Mouse (Mus musculus) liver, postnatal 0 days (tissue): ENCODE results near the gene Syngap1. TPM values are rescaled to one million over a fixed set of nuclear protein-coding genes. Genes with fewer than 3 reads are reported as not detected.
"Not testable (repeated sequence)": the region's sequence is repeated elsewhere in the genome, so short reads cannot be mapped to it uniquely, and the experiment has no call there.

ENCODE experiments used
- ATAC-seq: fragments of 200-750 bp; cut with Nextera tagmentation; 2 replicates; pipeline ENCODE4 v1.8.0; 2017; ENCODE audit warnings: mild to moderate bottlenecking, moderate library complexity
- DNase-seq: peaks from one replicate; pipeline ENCODE4 v3.0.0-alpha.2; 2016
- H3K27ac ChIP-seq: fragments of 300-500 bp; sonication (generic); 2 replicates; pipeline ENCODE4 v1.5.1; 2014; ENCODE audit warnings: antibody characterized with exemption, moderate library complexity, mild to moderate bottlenecking, low read depth
- H3K27me3 ChIP-seq: fragments of 300-500 bp; sonication (generic); 2 replicates; pipeline ENCODE4 v1.6.1; 2014; ENCODE audit warnings: low read length, control low read depth, mixed read lengths; ENCODE audit not compliant: insufficient read depth
- H3K36me3 ChIP-seq: fragments of 300-500 bp; sonication (generic); replicated peaks from 2 replicates; pipeline ENCODE4 v1.6.1; 2014; ENCODE audit warnings: mild to moderate bottlenecking, control low read depth, low read length, moderate library complexity, mixed read lengths; ENCODE audit not compliant: insufficient read depth
- H3K4me1 ChIP-seq: fragments of 300-500 bp; sonication (generic); 2 replicates; pipeline ENCODE4 v1.6.1; 2014; ENCODE audit warnings: antibody characterized with exemption, mild to moderate bottlenecking, control low read depth; ENCODE audit not compliant: insufficient read depth
- H3K4me2 ChIP-seq: fragments of 300-500 bp; sonication (generic); 2 replicates; pipeline ENCODE4 v1.6.1; 2014; ENCODE audit warnings: low read depth, mild to moderate bottlenecking, low read length, moderate library complexity, mixed read lengths
- H3K4me3 ChIP-seq: fragments of 300-500 bp; sonication (generic); 2 replicates; pipeline ENCODE4 v1.5.1; 2014; ENCODE audit warnings: low read depth, low read length
- H3K9ac ChIP-seq: fragments of 300-500 bp; sonication (generic); replicated peaks from 2 replicates; pipeline ENCODE4 v1.6.1; 2014; ENCODE audit warnings: mild to moderate bottlenecking, moderate library complexity
- H3K9me3 ChIP-seq: fragments of 300-500 bp; sonication (generic); 2 replicates; pipeline ENCODE4 v1.6.1; 2016; ENCODE audit warnings: mild to moderate bottlenecking, control low read depth, low read length, mixed read lengths
- CTCF ChIP-seq: sonication (generic); IDR thresholded peaks from 2 replicates; pipeline ENCODE4 v1.5.1; 2016; ENCODE audit warnings: antibody characterized with exemption, low read depth
- EP300 ChIP-seq: IDR thresholded peaks from 2 replicates; pipeline ENCODE4 v1.6.1; 2016; ENCODE audit warnings: antibody characterized with exemption, low read depth, mild to moderate bottlenecking
- WGBS: fragments of 180-500 bp; shearing (Covaris S2); extraction: QIAGEN DNeasy Blood & Tissue Kit; methylation state at CpG from one replicate; pipeline ENCODE4 v1.1.7; 2014; ENCODE audit not compliant: insufficient replicate concordance; 5-methylcytosine and 5-hydroxymethylcytosine counted together
- polyA plus RNA-seq: library from polyadenylated mRNA; unstranded; fragments of >200 nt; fragmentation: Nextera tagmentation; extraction: Ambion mirVana; gene quantifications from 2 replicates; pipeline ENCODE4 v1.2.1, GENCODE M21; 2015

The Syngap1 gene
- polyA plus RNA-seq, 1 experiment from 2014 or later = 0.33 TPM

DNA sequence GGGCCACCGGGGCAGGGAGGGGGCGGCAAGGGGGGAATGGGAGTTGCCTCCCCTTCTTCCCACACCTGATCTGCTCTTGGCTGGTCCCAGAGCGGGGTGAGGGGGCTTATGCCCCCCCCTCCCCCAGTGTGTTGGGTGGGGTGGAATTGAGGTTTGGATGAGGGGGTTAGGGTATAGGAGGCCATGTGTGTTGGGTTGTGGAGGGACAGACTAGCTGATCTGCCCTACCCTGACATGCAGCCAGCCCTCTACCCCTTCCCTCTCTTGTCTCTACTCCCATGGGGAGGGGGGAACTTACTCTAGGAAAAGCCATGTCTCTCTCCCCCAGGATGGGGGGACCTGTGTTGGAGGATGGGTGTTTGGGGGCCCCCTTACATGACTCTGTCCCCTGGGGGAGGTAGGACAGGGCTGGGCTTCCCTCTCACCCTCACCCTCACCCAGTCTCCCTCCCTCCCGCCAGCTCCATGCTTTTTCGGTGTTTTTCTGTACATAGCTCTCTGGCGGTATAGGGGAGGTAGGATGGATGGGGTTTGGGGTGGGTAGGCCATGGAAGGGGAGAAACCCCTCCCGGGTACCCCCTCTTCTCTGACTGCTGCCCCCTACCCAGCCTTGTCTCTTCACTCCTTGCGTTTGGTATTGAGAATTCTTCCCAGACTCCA lies 30.3 kb downstream of the Syngap1 start:
- no peak overlapping the region; the same call in 1 of the 2 replicates for H3K9ac ChIP-seq
- WGBS = 61% methylated on average over 8 of the region's 8 CpGs
- H3K27ac ChIP-seq = no peak overlapping the region
- ATAC-seq (no peak), DNase-seq (no peak)
- no peaks in the 10 kb centered on the region for H3K9me3 ChIP-seq
- H3K4me2 ChIP-seq = 0 out of 2 replicates have a peak overlapping the region, but pooled peaks have one; percentile 100
- TF ChIP-seq CTCF (no peak), EP300 (no peak)
- H3K4me3 ChIP-seq = 0 out of 2 replicates have a peak overlapping the region, but pooled peaks have one; percentile 82
- peaks cover 18% of the 10 kb centered on the region for H3K4me1 ChIP-seq
- H3K27me3 ChIP-seq = no peaks in the 10 kb centered on the region
- peaks cover 9% of the 10 kb centered on the region for H3K36me3 ChIP-seq

DNA sequence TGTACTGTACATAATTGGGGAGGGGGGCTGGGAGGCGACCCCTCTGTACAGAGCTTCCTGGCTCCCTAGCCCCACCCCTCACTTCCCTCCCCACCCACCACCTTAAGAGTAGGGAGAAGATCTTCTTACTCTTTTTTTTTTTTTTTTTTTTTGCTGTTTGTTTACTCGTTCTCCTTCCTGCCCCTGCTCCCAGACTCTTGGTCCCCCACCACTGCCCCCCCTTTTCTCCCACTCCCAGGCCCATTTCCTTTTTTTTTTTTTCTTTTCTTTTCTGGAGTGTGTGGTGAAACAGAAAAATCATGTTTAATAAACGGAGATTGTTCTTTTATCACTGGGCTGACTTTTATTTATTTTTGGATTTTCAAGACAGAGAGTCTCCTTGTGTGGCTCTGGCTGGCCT lies 31.1 kb downstream of the Syngap1 start:
- ATAC-seq (no peak), DNase-seq (no peak)
- Histone ChIP-seq H3K4me1 (peaks cover 18% of the 10 kb centered on the region), H3K4me3 (peak overlapping the region; percentile 82), H3K27me3 (no peaks in the 10 kb centered on the region), H3K4me2 (peak overlapping the region; percentile 100), H3K9me3 (no peaks in the 10 kb centered on the region), H3K9ac (peak overlapping the region; percentile 87), H3K27ac (peak overlapping the region; percentile 89), H3K36me3 (peaks cover 13% of the 10 kb centered on the region)
- 2% methylated on average over 3 of the region's 3 CpGs for WGBS
- TF ChIP-seq EP300 (no peak), CTCF (no peak)

DNA sequence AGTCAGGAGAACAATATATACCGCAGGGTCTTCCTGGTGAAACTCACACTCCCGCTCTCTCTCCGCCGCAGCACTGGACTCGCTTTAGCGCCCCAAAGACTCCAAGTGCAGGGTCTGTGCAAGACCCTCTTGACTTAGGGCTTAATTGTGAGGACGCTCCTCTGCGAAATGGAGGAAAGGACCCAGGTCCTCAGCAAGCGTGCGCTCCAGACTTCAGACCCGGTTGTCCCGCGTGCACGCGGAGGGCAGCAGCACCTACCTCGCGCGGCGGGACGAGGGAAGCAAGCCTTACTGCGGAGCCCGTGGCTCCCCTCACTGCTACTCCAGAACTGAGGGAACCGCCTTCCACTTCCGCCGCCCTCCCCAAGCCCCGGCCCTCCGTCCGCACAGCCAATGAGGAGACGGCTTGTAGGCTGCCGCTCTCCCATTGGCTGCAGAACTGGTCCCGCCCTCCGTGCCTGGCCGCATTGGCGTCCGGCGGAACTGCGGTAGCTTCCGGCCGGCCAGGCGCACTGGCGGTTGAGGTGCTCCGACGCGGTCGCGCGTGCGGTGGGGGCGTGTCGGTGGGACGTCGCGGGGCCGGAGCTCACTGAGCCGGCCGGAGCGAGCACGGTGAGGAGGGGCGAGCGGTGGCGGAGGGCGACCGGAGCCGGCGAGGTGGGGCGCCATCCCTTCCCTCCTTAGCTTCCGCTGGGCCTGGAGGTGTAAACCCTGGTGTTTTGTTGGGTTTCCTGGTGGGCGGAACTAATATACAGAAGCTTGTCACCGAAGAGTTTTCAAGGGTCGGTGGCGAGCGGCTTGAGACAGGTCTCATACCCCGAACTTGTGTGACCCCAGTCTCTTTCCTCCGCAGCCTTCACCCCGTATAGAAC lies 31.9 kb downstream of the Syngap1 start, which contains the start of gene Zbtb9:
Zbtb9 (plus strand) TSS at position 465 of the 872 bp plus-strand sequence.
- peaks cover 18% of the 10 kb centered on the region for H3K4me1 ChIP-seq
- H3K4me2 ChIP-seq = peak within 1 kb of the TSS; percentile 100
- under 1% methylated on average over 63 of the region's 75 CpGs for WGBS
- peak; percentile 97 for DNase-seq
- no peaks in the 10 kb centered on the region for H3K27me3 ChIP-seq
- TF ChIP-seq EP300 (no peak), CTCF (no peak)
- H3K4me3 ChIP-seq = peak within 1 kb of the TSS; percentile 82
- H3K9me3 ChIP-seq = no peaks in the 10 kb centered on the region
- ATAC-seq = peak; percentile 100
- H3K36me3 ChIP-seq = peaks cover 13% of the 10 kb centered on the region
- peak within 1 kb of the TSS; percentile 87 for H3K9ac ChIP-seq
- peak within 1 kb of the TSS; percentile 89 for H3K27ac ChIP-seq

DNA sequence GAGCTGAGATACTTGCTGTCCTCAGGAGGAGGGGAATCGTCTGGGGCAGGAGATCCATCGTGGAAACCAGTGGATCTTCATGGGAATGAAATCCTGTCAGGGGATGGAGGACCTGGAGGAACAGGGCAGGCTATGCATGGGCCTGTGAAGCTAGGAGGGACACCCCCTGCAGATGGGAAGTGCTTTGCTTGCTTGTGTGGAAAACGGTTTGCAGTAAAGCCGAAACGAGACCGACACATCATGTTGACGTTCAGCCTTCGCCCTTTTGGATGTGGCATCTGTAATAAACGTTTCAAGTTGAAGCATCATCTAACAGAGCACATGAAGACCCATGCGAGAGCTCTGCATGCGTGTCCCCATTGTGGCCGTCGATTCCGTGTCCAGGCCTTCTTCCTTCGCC lies 33.5 kb downstream of the Syngap1 start:
- Histone ChIP-seq H3K4me1 (peaks cover 18% of the 10 kb centered on the region), H3K9ac (peak overlapping the region; percentile 87; the same call in 1 of the 2 replicates), H3K36me3 (peaks cover 13% of the 10 kb centered on the region), H3K27ac (no peak overlapping the region), H3K4me2 (peak overlapping the region; percentile 100; the same call in 1 of the 2 replicates), H3K27me3 (no peaks in the 10 kb centered on the region), H3K9me3 (no peaks in the 10 kb centered on the region), H3K4me3 (no peak overlapping the region)
- ATAC-seq (no peak), DNase-seq (no peak)
- no peak for TF ChIP-seq EP300
- 85% methylated on average over 15 of the region's 15 CpGs for WGBS

DNA sequence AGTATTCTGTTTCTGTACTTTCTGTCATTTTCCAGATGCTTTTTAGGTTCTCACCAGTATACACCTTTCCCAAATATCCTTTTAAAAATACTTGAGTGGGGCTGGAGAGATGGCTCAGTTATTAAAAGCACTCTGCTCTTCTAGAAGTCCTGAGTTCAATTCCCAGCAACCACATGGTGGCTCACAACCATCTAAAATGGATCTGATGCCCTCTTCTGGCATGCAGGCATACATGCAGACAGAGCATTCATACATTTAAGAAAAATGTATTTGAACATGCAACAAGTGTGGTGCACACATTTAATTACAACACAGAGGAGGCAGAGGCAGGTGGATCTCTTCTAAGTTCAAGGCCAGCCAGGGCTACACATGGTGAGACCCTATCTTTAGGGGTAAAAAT lies 34.4 kb downstream of the Syngap1 start:
- Histone ChIP-seq H3K4me3 (no peak overlapping the region), H3K27me3 (no peaks in the 10 kb centered on the region), H3K9ac (no peak overlapping the region), H3K4me2 (no peak overlapping the region), H3K4me1 (peaks cover 18% of the 10 kb centered on the region), H3K9me3 (no peaks in the 10 kb centered on the region), H3K27ac (no peak overlapping the region), H3K36me3 (peaks cover 13% of the 10 kb centered on the region)
- no peak for TF ChIP-seq EP300
- peak; percentile 60 for TF ChIP-seq CTCF
- DNase-seq = no peak
- no peak for ATAC-seq

DNA sequence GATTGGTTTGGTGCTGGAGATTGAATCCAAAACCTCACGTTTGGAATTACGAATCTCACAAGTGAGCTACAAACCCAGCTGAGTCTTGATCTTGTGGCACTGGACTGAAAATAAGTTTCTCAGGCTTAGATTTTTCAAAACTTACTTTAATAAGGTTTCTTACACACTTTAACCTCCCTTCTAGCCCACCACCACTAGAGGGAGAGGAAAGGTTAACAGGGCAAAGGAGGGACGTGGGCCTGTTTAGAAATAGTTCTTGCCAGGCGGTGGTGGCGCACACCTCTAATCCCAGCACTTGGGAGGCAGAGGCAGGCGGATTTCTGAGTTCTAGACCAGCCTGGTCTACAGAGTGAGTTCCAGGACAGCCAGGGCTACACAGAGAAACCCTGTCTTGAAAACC lies 36.3 kb downstream of the Syngap1 start:
- H3K4me3 ChIP-seq, H3K27ac ChIP-seq, H3K9me3 ChIP-seq, H3K27me3 ChIP-seq, DNase-seq, H3K9ac ChIP-seq, ATAC-seq, H3K4me2 ChIP-seq: not testable (repeated sequence)
- WGBS = 82% methylated on average over 6 of the region's 6 CpGs
- TF ChIP-seq CTCF = peak; percentile 26; the same call in 1 of the 2 replicates
- peaks cover 13% of the 10 kb centered on the region for H3K36me3 ChIP-seq
- peaks cover 10% of the 10 kb centered on the region for H3K4me1 ChIP-seq
